Mouse (Mus musculus) urinary bladder, postnatal 4 days (tissue): ENCODE measurements around the gene Psmb5.
"Not testable (repeated sequence)": the region's sequence is repeated elsewhere in the genome, so short reads cannot be mapped to it uniquely, and the experiment has no call there.

ENCODE experiments used
- DNase-seq, 2 experiments: peaks; one replicate each; pipeline ENCODE4 v3.0.0; 2021 to 2022; ENCODE audit warnings: low spot score in 2 of 2

Psmb5 gene

GRCm38 (mm10) chr14:54630583-54631239 lies 12.9 kb upstream of the Psmb5 start:
- no peak for DNase-seq

- no peak for DNase-seq
Observed at GRCm38 (mm10) chr14:54629797-54630196, 12.0 kb upstream of the Psmb5 start.

GRCm38 (mm10) chr14:54628103-54628502 lies 10.3 kb upstream of the Psmb5 start:
- no peak for DNase-seq

- DNase-seq = no peak
Observed at GRCm38 (mm10) chr14:54624976-54625375, 7.2 kb upstream of the Psmb5 start.

- DNase-seq = no peak
Observed at GRCm38 (mm10) chr14:54623334-54623733, 5.5 kb upstream of the Psmb5 start.

GRCm38 (mm10) chr14:54621133-54621532 lies 3.3 kb upstream of the Psmb5 start, which contains the start of gene Psmb11:
TSS of gene Psmb11 (plus strand) at chr14:54621433.
- DNase-seq = no peak

- no peak for DNase-seq
Observed at GRCm38 (mm10) chr14:54617152-54617896, 498 bp downstream of the Psmb5 start.

- DNase-seq = no peak
Observed at GRCm38 (mm10) chr14:54616226-54616825, 1.5 kb downstream of the Psmb5 start.

GRCm38 (mm10) chr14:54614130-54614529 lies 3.7 kb downstream of the Psmb5 start:
- not testable (repeated sequence) for DNase-seq

- no peak for DNase-seq
Observed at GRCm38 (mm10) chr14:54610648-54611047, 7.2 kb downstream of the Psmb5 start.

GRCm38 (mm10) chr14:54609962-54610361 lies 7.9 kb downstream of the Psmb5 start:
- DNase-seq = no peak

- DNase-seq = no peak
Observed at GRCm38 (mm10) chr14:54609245-54609644, 8.6 kb downstream of the Psmb5 start.

GRCm38 (mm10) chr14:54607226-54607625 lies 10.6 kb downstream of the Psmb5 start:
- no peak for DNase-seq

- DNase-seq = peak; percentile 76 to 86
Observed at GRCm38 (mm10) chr14:54605752-54606321, 12.0 kb downstream of the Psmb5 start, which contains the start of gene 4931414P19Rik. TSS of gene 4931414P19Rik (minus strand) at chr14:54605993.

GRCm38 (mm10) chr14:54603686-54604085 lies 14.1 kb downstream of the Psmb5 start:
- DNase-seq = no peak

GRCm38 (mm10) chr14:54603038-54603654 lies 14.7 kb downstream of the Psmb5 start:
- peak; percentile 94 to 96 for DNase-seq

GRCm38 (mm10) chr14:54602613-54603012 lies 15.2 kb downstream of the Psmb5 start:
- DNase-seq = no peak

- no peak for DNase-seq
Observed at GRCm38 (mm10) chr14:54601601-54602000, 16.2 kb downstream of the Psmb5 start.

- DNase-seq = no peak
Observed at GRCm38 (mm10) chr14:54597084-54597483, 20.7 kb downstream of the Psmb5 start.

- DNase-seq = no peak
Observed at GRCm38 (mm10) chr14:54594631-54595414, 23.0 kb downstream of the Psmb5 start.

GRCm38 (mm10) chr14:54594055-54594454 lies 23.8 kb downstream of the Psmb5 start:
- DNase-seq = no peak
